Mouse (Mus musculus): ENCODE data around the gene Nipsnap3a. TPM values are rescaled to one million over a fixed set of nuclear protein-coding genes. Genes with fewer than 3 reads are reported as not detected.

Gene Nipsnap3a
- polyA plus RNA-seq, 1 experiment = not detected

- TF ChIP-seq GATA1 (IDR thresholded peaks at IDR 0.05; ENCODE audit: low read length) = no peak
These were observed 38.7 kb downstream of the Nipsnap3a start for GRCm38 (mm10) chr4:53027811-53028210.

- no peak for TF ChIP-seq GATA1 (IDR thresholded peaks at IDR 0.05; ENCODE audit: low read length)
These were observed 41.4 kb downstream of the Nipsnap3a start for GRCm38 (mm10) chr4:53030326-53030948.

GRCm38 (mm10) chr4:53043819-53044218 is 54.7 kb downstream of the Nipsnap3a start:
- no peak for TF ChIP-seq GATA1 (IDR thresholded peaks at IDR 0.05; ENCODE audit: low read length)

GRCm38 (mm10) chr4:53045807-53046206 is 56.7 kb downstream of the Nipsnap3a start:
- TF ChIP-seq GATA1 (IDR thresholded peaks at IDR 0.05; ENCODE audit: low read length) = no peak

GRCm38 (mm10) chr4:53046238-53047022 is 57.4 kb downstream of the Nipsnap3a start:
- no peak for TF ChIP-seq GATA1 (IDR thresholded peaks at IDR 0.05; ENCODE audit: low read length)

Other genes with a start within 250 kb of the Nipsnap3a start
- gene Olfr275, start 174.7 kb upstream of the Nipsnap3a start, polyA plus RNA-seq (2012) = not detected in 2 replicates
- not detected in 2 replicates for gene Olfr273, start 130.0 kb upstream of the Nipsnap3a start, polyA plus RNA-seq (2012)
- not detected in 2 replicates for gene Olfr272, start 70.1 kb upstream of the Nipsnap3a start, polyA plus RNA-seq (2012)
- not detected in 2 replicates for gene Olfr270, start 24.7 kb upstream of the Nipsnap3a start, polyA plus RNA-seq (2012)
- gene Nipsnap3b, start 22.6 kb downstream of the Nipsnap3a start, polyA plus RNA-seq (2012) = 25.7 and 26.5 TPM in 2 replicates
- 0.72 and 1.1 TPM in 2 replicates for gene Abca1, start 170.6 kb downstream of the Nipsnap3a start, polyA plus RNA-seq (2012)

All from G1E-ER4 (cell line).